Mouse (Mus musculus): ENCODE measurements around the gene 4933416C03Rik. TPM values are rescaled to one million over a fixed set of nuclear protein-coding genes. Genes with fewer than 3 reads are reported as not detected.

Gene 4933416C03Rik
- total RNA-seq, 2 experiments from 2014 or later = not detected

DNA sequence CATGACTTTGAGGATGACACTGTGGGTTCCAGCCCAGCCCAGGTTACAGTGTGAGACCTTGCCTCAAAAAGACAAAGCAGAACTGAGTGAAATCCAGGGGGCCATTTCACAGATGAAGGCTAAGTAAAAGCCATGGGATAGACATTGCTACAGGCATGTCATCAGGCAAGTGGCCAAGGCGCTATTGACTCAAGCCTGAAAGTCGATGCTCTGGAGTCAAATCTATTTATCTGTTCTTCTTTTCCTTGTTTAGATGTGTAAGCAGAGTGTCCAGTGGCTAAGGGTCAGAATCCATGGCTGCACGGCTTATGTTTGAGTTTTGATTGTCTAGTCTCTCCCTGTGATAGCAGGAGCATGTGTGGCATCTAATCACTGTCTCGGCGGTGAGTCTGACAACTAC lies 35.1 kb downstream of the 4933416C03Rik start:
- no peak for DNase-seq

DNA sequence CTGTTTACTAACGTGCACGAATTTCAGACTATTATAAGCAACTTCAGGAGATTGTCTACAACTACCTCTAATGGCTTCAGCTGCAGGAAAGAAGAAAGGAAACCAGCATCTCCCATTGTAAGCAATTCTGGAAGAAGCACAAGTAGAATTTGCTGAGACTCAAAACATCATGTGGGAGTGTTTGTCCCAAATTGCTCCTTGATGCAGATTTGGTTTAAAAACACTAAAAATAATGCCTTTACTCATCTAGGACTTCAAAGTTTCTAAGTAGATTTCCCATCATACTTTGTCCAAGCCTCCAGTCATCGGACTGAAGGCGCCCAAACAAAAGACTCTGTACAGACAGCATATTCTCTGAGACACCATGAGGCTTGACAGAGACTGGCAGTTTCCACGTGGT lies 37.8 kb downstream of the 4933416C03Rik start:
- no peak for DNase-seq

Other genes starting within 250 kb of the 4933416C03Rik start
- gene Ptprr, start 95.7 kb downstream of the 4933416C03Rik start, total RNA-seq (2021) = under 1 TPM; 0.41 to 0.54 TPM
- 10 to 100 TPM; 56.8 to 65.5 TPM for gene Ptprb, start 161.6 kb upstream of the 4933416C03Rik start, total RNA-seq (2021)

Measured in heart, postnatal 4 days (tissue).